Mouse (Mus musculus): ENCODE data around the gene Gp5.

DNA sequence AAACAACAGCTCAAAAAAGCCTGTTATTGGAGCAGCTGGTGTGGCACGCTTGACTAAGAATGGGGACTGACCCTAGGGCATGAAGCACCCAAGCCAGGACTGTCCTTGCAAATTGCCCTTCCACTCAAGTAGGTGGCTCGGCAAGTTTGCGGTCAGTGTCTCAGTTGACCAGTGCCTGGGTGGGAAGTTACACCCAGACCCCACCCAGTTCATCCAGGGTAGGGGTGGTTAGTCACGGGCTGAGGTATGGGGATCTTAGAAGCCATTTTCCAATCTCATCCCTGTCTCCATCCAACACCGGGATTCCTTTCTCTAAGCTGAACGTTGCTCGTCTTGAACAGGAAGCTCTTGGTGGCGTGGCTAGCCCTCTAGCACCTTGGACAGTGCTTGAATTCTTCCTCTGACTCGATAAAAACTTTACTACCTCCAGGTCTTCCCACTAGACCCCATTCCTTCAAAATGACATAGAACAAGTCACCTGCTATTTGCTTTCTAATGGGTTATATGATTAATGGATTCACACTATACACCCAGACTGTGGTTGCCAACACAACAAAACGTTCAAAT lies 10.8 kb downstream of the Gp5 start:
- TF ChIP-seq CTCF (IDR thresholded peaks at IDR 0.05; ENCODE audit: low read depth, low read length) (no peak), POLR2A (IDR thresholded peaks at IDR 0.05; ENCODE audit: extremely low read depth, insufficient read depth, low read length) (no peak)
